Mouse (Mus musculus) kidney, adult 11 months (tissue): ENCODE results near the gene Atp1a1.
A peak's percentile ranks its signal among the peaks of the same experiment; 100 is the strongest.

Experiments
- DNase-seq: peaks from one replicate; pipeline ENCODE4 v3.0.0; 2022

The Atp1a1 gene

GRCm38 (mm10) chr3:101592281-101593265 lies 11.9 kb downstream of the Atp1a1 start:
- no peak for DNase-seq

DNA sequence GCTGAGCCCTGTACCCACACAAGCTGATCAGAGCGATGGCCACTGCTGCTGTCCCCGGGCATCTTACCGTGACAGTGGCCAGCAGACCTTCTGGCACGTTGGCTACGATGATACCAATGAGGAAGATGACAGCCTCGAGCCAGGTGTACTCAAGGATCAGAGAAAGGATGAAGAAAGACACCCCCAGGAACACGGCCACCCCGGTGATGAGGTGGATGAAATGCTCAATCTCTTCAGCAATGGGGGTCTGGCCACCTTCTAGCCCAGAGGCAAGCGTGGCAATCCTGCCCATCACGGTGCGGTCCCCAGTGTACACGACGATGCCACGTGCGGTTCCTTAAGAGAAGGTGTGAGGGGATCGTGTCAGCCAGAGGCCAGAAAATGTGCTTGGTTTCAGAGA lies 14.1 kb downstream of the Atp1a1 start:
- DNase-seq, result no peak

DNA sequence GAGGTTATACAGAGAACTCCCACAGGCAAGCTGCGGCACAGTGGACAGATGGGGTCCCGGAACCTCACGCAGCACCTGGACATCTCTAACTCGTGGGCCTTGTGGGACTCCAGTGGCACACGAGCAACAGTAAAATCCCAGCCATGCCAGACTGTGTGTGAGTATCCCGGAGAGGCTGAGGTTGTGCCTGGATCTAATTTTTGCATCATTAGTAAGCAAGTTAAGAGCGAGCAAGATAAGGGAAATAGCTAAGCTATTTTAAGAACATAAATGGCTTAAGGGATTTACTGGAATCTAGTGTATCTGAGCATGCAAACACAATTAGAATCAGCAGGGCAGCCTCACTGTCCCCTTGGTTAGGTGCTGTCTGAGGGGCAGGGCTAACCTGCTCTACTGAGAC lies 16.2 kb downstream of the Atp1a1 start:
- DNase-seq, result no peak

DNA sequence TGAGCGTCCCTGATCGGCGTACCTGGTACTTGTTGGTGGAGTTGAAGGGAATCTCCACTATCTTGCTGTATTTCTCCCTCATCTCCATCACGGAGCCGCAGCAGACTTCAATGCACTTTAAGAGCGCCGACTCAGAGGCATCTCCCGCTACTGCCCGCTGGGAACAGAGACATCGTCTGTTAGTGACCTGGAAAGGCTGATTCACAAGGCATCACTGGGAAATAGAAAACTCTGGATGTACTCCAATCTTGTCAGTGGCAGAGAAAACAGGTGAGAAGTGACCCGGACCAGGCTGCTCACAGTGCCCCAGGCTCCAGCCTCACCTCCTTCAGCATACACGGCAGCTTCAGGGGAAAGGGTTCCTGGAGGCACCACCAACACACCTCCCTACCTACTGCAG lies 17.7 kb downstream of the Atp1a1 start:
- DNase-seq, result no peak

GRCm38 (mm10) chr3:101578072-101578471 lies 26.4 kb downstream of the Atp1a1 start:
- peak; percentile 30 for DNase-seq

- peak; percentile 77 for DNase-seq
These were observed 27.1 kb downstream of the Atp1a1 start for GRCm38 (mm10) chr3:101577361-101577760.

DNA sequence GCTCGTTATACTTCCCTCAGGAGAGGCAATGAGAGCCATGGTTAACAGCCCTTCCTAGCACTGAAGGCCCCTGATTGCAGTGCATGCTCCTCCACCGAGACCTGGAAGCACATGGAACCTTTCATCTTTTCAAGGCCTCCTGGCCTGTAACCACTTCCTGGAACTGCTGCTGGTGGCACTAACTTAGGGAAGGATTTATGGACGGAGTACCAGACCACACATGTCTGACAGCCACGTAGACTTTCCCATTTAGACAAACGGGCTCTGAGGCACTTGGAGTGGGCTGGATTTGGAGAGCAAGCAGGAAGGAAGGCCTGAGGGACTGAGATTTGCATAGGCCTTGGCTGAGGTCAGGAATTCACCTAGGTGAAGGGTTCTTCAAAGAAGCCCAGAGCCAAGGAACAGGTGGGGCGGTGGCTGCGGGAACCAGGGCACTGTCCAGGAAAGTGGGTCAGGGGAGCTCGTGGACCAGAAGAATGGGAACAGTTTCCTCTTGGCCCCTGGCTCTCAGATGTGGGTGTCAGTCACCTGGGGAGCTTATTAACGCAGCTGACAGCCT lies 28.9 kb downstream of the Atp1a1 start:
- peak; percentile 38 for DNase-seq

DNA sequence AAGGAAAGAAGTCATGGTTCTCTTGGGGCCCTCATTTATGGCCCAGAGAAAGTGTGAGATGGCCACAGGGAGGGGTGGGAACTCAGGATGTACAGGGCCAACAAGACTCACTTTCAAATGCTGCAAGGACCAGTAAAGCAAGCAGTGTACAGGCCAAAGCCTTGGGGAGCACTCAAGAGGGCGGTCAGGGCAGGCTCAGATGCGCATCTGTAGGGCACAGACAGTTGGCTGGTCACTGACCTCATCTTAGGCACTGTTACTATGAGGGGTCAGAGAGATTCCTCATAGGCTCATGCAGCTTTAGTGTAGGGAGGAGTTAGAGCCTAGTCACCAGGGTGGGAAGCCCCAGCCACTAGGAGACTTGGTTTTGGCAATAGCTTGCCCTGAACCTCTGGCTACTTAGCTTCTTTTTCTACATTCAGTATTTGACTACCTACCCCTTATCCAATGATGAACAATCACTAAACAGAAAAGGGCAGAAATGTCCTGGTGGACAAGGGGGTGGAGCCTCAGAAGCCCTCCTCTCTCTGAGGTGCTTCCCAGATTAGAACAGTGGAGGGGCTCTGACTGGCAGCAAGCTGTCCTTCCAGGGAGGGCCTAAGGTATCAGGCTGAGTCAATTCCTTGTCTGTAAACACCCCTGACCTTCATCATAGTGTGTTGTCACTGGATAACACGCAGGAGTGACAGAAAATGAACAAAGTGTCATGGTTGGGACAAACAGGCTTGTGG lies 29.9 kb downstream of the Atp1a1 start:
- peak; percentile 42 for DNase-seq

GRCm38 (mm10) chr3:101572991-101573390 lies 31.5 kb downstream of the Atp1a1 start:
- no peak for DNase-seq

GRCm38 (mm10) chr3:101572174-101572626 lies 32.3 kb downstream of the Atp1a1 start:
- DNase-seq, result peak; percentile 94

DNA sequence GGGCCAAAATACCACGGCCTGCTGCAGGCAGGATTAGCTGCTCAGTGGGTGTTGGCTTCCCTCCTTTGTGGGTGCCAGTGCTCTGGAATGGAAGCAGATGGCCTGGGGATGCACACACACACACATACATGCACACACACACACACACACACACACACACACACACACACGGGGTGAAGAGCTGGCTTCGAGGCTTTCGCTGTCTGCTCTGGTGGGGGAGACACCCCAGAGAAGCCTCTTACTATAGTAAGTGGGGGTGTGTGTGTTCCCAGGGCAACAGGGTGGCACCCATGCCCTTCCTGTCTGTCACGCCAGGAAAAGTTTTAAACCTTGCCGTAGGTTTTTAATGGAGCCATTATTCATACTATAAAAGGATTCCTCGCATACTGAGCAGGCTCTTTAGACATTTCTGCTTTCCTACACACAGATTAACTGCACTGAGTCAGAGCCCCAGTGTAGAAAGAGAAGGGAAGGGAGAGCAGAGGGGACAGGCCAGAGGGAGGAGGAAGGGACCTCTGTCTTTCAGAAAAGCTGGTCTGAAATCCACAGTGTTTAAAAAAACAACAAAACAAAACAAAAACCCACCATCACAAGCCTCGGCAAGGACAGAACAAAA lies 32.9 kb downstream of the Atp1a1 start:
- DNase-seq, result peak; percentile 36

GRCm38 (mm10) chr3:101570747-101571514 lies 33.6 kb downstream of the Atp1a1 start:
- peak; percentile 45 for DNase-seq

- no peak for DNase-seq
These were observed 34.2 kb downstream of the Atp1a1 start for GRCm38 (mm10) chr3:101570246-101570645.

- peak; percentile 16 for DNase-seq
These were observed 35.9 kb downstream of the Atp1a1 start for GRCm38 (mm10) chr3:101568627-101569026.

- DNase-seq, result no peak
These were observed 40.5 kb downstream of the Atp1a1 start for GRCm38 (mm10) chr3:101564011-101564410.

DNA sequence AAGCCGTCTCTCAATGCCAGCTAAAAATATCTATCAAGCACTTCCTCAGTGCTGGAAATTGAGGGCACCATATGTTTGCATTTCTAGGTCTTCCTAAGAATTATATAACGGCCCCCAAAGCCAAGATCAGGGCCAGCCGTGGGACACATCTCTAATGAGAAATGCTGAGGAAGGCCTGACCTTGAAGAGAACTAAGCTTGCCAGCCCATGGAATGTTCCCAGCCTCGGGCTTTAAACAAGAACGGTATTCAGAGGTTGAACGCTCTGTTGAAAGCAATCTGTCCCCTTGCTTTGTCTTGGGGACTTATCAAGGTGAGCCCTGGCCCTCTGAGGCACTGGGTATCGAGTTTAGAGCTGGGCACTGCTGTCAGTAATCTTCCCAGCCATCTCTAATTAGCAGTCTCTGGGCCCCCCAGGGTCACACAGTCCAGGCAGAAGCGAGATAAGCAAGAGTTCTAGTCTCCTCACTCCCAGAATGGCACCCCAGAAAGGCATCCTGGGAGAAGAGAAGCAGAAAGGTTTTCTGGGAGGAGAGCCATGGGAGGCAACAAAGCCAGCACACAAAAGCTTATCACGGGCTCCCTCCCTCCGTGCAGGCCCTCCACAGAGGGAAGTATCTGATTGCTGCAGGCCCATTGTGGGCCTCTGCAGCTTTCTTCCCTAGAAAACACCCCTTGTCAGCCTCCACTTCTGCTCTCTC lies 41.8 kb downstream of the Atp1a1 start:
- DNase-seq, result peak; percentile 68

DNA sequence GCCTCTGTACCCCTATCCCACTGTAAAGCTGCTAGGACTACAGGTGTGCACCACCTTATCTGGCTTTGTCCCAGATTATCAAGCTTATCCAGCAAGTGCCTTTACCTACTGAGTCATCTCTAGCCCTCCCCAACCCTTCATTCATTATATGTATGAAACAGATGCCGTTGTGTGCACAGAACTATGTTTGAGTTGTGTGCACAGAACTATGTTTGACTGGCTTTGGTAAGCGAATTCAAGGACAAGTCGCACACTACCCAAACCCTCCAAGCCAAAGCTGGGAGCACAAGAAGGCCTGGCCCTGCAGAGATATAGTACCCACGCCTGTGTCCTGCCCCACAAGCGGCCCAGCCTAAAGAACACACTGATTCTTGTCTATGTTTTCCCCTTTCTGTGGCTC lies 42.5 kb downstream of the Atp1a1 start:
- no peak for DNase-seq

DNA sequence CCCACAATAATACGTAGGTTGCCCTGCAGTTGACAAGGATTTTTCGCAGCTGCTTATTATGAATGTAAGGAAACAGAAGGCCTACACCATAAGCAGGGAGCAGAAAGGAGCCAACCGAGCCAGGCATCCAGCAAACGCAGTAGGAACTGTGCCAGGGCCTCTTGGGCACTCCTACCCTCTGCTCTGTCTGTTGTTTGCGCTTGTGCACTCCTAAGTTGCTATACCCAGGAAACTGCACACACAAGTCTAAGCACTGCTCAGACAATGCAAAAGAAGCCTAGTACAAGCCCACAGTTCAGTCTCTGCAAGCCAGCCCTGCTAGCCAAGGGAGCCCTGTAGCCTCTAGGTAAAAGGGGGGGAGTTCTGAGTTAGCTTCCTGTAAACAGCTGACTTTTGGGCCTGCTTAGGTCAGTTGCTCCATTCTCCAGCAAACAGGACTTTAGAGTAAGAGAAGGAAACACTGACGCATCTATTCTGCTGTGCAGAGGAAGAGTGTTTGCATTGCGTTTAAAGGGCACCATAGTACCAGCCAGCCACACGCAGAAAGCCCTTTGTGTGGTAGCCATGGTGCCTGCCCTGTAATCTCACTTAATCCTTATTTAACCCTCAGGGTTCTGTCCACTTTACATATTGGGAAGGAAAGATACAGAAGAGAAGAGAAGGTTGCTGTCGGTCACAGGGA lies 43.5 kb downstream of the Atp1a1 start:
- DNase-seq, result no peak

- no peak for DNase-seq
These were observed 47.8 kb downstream of the Atp1a1 start for GRCm38 (mm10) chr3:101556712-101557111.

- DNase-seq, result peak; percentile 65
These were observed 51.6 kb downstream of the Atp1a1 start for GRCm38 (mm10) chr3:101552621-101553620.
